Mouse (Mus musculus) liver, embryonic 18 days (tissue): ENCODE data around the gene Olfr1225. TPM values are rescaled to one million over a fixed set of nuclear protein-coding genes. Genes with fewer than 3 reads are reported as not detected.

Source experiments
- polyA plus RNA-seq: library from polyadenylated mRNA; depleted of rRNA; stranded (reverse); fragments of >200 nt; gene quantifications from 2 replicates; pipeline ENCODE4 v1.2.3, GENCODE M21; 2012; rRNA removed

Olfr1225 gene
- not detected in 2 replicates for polyA plus RNA-seq

DNA sequence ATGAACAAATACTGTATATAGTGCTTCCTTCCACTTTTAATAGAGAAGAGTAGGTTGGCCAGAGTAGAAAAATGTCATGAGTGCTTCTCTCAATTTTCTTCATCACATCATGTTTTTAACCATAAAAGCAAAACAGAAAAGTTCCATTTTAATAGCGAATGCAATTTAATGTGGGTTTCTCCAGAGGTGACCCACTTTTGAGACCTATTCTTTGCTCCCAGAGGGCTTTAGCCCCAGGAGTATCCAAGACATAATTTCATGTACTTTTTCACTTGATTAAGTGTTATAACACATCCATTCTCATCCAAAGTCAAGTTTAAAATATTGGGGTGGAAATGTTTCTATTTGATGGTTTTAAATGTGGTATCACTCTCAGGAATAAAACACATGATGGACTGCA lies at the start of gene Olfr1225:
Gene Olfr1225, minus strand, starts transcription at position 101 of the 400 bp plus-strand sequence.

DNA sequence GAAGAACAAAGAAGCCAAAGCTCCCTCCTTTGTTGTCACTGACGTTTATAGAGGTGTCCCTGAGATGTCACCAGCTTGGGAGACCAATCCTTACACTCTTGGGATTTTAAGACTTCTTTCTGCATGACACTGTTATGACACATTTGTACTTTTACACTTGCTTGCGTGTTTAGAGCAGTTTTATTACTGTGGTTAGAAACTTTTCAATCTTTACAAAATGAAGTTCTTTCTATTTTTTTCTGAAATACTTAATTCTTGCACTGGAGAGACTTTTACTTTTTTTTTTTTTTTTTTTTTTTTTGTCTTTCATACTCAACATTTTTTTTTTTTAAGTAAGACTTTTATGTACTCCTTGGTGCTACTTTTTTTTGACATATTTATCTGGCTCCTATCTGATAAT lies 25.5 kb upstream of the Olfr1225 start, which contains the start of gene Olfr1226:
Gene Olfr1226, minus strand, starts transcription at position 101 of the 400 bp plus-strand sequence.

DNA sequence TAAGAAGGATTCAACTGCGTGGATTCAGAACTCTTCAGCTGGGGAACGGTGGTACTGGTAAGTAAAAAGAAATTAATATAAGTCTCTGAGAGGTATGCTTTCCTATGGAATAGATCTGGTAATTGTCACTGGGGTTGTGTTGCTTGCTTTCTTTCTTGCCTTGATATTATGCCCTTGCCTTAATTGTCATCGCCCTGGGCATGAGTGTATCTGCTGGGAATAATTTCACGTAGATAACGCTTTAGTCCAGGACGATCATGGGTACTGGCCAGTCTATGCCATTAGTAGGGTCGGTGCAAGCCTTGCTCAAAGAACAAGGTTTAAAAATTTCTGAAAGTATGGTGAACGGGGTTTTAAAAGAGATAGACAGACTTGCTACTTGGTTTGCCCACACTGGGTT lies 10.5 kb downstream of the Olfr1225 start, which contains the start of gene Olfr1224-ps1:
Gene Olfr1224-ps1, minus strand, starts transcription at position 101 of the 400 bp plus-strand sequence.

DNA sequence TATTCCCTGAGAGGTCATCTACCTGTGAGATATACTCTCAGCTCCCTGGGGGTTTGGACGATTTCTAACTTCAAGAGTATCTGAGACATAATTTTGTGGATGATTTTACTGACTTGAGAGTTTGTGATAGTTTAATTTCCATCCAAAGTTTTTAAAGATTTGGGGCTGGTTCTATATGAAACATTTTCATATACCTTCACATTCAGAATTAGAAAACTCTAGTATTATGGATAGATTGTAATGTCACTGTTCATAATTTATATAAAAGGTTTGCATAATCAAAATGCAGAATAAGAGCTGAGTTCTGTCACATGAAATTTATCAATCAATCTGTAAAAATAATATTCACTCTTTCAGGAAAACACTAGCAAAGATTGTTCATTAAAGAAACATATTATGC lies 23.0 kb downstream of the Olfr1225 start, which contains the start of gene Olfr1223:
Gene Olfr1223, minus strand, starts transcription at position 101 of the 400 bp plus-strand sequence.

DNA sequence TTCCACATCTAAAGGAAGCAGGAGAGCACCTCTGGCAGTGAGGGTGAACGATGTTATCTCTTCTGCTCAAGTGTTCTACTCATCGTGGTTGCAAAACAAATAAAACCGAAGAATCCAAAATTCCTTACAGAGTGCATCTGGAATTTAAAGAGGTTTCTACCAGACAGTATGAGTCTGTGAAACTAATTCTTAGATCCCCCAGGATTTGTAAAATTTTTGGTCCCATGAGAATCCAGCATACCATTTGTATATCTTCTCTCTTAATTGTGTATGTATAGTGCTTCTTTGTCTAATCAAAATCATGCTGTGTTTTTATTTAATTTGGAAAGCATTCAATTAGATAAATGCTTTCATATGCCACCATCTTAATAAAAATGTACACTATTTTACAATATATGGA lies 41.5 kb downstream of the Olfr1225 start, which contains the start of gene Olfr1222:
Gene Olfr1222, minus strand, starts transcription at position 101 of the 400 bp plus-strand sequence.

Other genes with a start within 250 kb of the Olfr1225 start
- not detected in 2 replicates for gene Olfr1211, start 236.6 kb downstream of the Olfr1225 start, polyA plus RNA-seq
- gene Olfr1212, start 220.7 kb downstream of the Olfr1225 start, polyA plus RNA-seq, result not detected in 2 replicates
- gene Gm13762, start 194.4 kb downstream of the Olfr1225 start, polyA plus RNA-seq, result not detected in 2 replicates
- not detected in 2 replicates for gene Olfr1214, start 182.0 kb downstream of the Olfr1225 start, polyA plus RNA-seq
- gene Olfr1215, start 167.7 kb downstream of the Olfr1225 start, polyA plus RNA-seq, result not detected in 2 replicates
- gene Olfr1216, start 156.3 kb downstream of the Olfr1225 start, polyA plus RNA-seq, result not detected in 2 replicates
- not detected in 2 replicates for gene Olfr1217, start 142.6 kb downstream of the Olfr1225 start, polyA plus RNA-seq
- not detected in 2 replicates for gene Olfr1218, start 113.5 kb downstream of the Olfr1225 start, polyA plus RNA-seq
- not detected in 2 replicates for gene Olfr1219, start 91.2 kb downstream of the Olfr1225 start, polyA plus RNA-seq
- gene Olfr1220, start 67.8 kb downstream of the Olfr1225 start, polyA plus RNA-seq, result not detected in 2 replicates
- gene Olfr1221, start 57.4 kb downstream of the Olfr1225 start, polyA plus RNA-seq, result not detected in 2 replicates
- gene Olfr1222, start 41.6 kb downstream of the Olfr1225 start, polyA plus RNA-seq, result not detected in 2 replicates
- not detected in 2 replicates for gene Olfr1223, start 23.1 kb downstream of the Olfr1225 start, polyA plus RNA-seq
- gene Olfr1224-ps1, start 10.6 kb downstream of the Olfr1225 start, polyA plus RNA-seq, result not detected in 2 replicates
- gene Olfr1226, start 25.4 kb upstream of the Olfr1225 start, polyA plus RNA-seq, result not detected in 2 replicates
- gene Olfr1228, start 79.4 kb upstream of the Olfr1225 start, polyA plus RNA-seq, result not detected in 2 replicates
- gene Olfr1229, start 113.3 kb upstream of the Olfr1225 start, polyA plus RNA-seq, result not detected in 2 replicates
- not detected in 2 replicates for gene Olfr1230, start 122.6 kb upstream of the Olfr1225 start, polyA plus RNA-seq
- not detected in 2 replicates for gene Olfr1231, start 132.4 kb upstream of the Olfr1225 start, polyA plus RNA-seq
- not detected in 2 replicates for gene Olfr1232, start 155.0 kb upstream of the Olfr1225 start, polyA plus RNA-seq
- gene Olfr1233, start 167.7 kb upstream of the Olfr1225 start, polyA plus RNA-seq, result not detected in 2 replicates
- not detected in 2 replicates for gene Olfr1234, start 190.2 kb upstream of the Olfr1225 start, polyA plus RNA-seq
- not detected in 2 replicates for gene Olfr1238, start 235.0 kb upstream of the Olfr1225 start, polyA plus RNA-seq
- gene Olfr1239, start 245.7 kb upstream of the Olfr1225 start, polyA plus RNA-seq, result not detected in 2 replicates